Mouse (Mus musculus) kidney, embryonic 15.5 days (tissue): ENCODE data around the gene Olfr875. TPM values are rescaled to one million over a fixed set of nuclear protein-coding genes. Genes with fewer than 3 reads are reported as not detected.
"Not testable (repeated sequence)": the region's sequence is repeated elsewhere in the genome, so short reads cannot be mapped to it uniquely, and the experiment has no call there.

ENCODE experiments used
- ATAC-seq: fragments of 200-750 bp; cut with Nextera tagmentation; replicated peaks from 2 replicates; pipeline ENCODE4 v1.8.0; 2017; ENCODE audit warnings: moderate TSS enrichment; ENCODE audit not compliant: low FRiP score
- H3K27ac ChIP-seq: fragments of 300-500 bp; sonication (generic); 2 replicates; pipeline ENCODE4 v1.5.1; 2015; ENCODE audit warnings: mild to moderate bottlenecking, inconsistent platforms
- H3K27me3 ChIP-seq: fragments of 300-500 bp; sonication (generic); 2 replicates; pipeline ENCODE4 v1.6.1; 2015; ENCODE audit warnings: inconsistent platforms
- H3K36me3 ChIP-seq: fragments of 300-500 bp; sonication (generic); 2 replicates; pipeline ENCODE4 v1.6.1; 2015; ENCODE audit warnings: inconsistent platforms
- H3K4me1 ChIP-seq: fragments of 300-500 bp; sonication (generic); 2 replicates; pipeline ENCODE4 v1.6.1; 2015; ENCODE audit warnings: inconsistent platforms
- H3K4me2 ChIP-seq: fragments of 300-500 bp; sonication (generic); 2 replicates; pipeline ENCODE4 v1.6.1; 2015; ENCODE audit warnings: moderate library complexity, mild to moderate bottlenecking, inconsistent platforms
- H3K4me3 ChIP-seq: fragments of 300-500 bp; sonication (generic); replicated peaks from 2 replicates; pipeline ENCODE4 v1.5.1; 2015; ENCODE audit warnings: mild to moderate bottlenecking, inconsistent platforms
- H3K9ac ChIP-seq: fragments of 300-500 bp; sonication (generic); 2 replicates; pipeline ENCODE4 v1.6.1; 2015; ENCODE audit warnings: mild to moderate bottlenecking, inconsistent platforms
- H3K9me3 ChIP-seq: fragments of 300-500 bp; sonication (generic); replicated peaks from 2 replicates; pipeline ENCODE4 v1.6.1; 2016; ENCODE audit warnings: inconsistent platforms
- WGBS: fragments of 180-500 bp; shearing (Covaris S2); methylation state at CpG from one replicate; pipeline ENCODE4 v1.1.7; 2015; ENCODE audit warnings: mixed read lengths; 5-methylcytosine and 5-hydroxymethylcytosine counted together
- polyA plus RNA-seq: library from polyadenylated mRNA; unstranded; fragments of >200 nt; fragmentation: Nextera tagmentation; extraction: Ambion mirVana; gene quantifications from 2 replicates; pipeline ENCODE4 v1.2.1, GENCODE M21; 2015

The Olfr875 gene
- not detected in 2 replicates for polyA plus RNA-seq

DNA sequence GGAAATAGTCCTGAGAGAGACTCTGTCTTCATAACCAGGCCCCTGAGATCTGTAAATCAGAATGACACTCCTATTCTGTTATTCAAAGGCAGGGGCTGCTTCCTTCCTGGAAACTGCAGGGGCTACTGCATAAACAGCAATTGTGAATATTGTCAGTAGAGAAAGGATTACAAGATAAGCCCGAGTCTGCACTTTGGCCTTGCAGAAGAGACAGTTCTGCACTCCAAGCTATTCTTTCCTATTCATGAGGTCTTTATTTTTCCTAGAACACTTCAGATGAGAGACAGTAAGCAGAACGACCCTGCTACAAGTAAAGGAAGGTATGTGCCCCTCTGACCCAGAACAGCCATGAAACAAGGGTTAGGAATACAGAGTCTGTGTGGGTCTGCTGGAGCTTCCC is at the start of gene Olfr875:
Gene Olfr875, plus strand, starts transcription at position 99 of the 400 bp plus-strand sequence.
- Histone ChIP-seq H3K27ac (no peak within 1 kb of the TSS), H3K27me3 (no peaks in the 10 kb centered on the region), H3K4me1 (no peaks in the 10 kb centered on the region), H3K9me3 (no peaks in the 10 kb centered on the region), H3K36me3 (no peaks in the 10 kb centered on the region), H3K4me2 (no peak within 1 kb of the TSS), H3K4me3 (no peak within 1 kb of the TSS), H3K9ac (no peak within 1 kb of the TSS)
- 28% methylated on average over 2 of the region's 2 CpGs for WGBS
- no peak for ATAC-seq

DNA sequence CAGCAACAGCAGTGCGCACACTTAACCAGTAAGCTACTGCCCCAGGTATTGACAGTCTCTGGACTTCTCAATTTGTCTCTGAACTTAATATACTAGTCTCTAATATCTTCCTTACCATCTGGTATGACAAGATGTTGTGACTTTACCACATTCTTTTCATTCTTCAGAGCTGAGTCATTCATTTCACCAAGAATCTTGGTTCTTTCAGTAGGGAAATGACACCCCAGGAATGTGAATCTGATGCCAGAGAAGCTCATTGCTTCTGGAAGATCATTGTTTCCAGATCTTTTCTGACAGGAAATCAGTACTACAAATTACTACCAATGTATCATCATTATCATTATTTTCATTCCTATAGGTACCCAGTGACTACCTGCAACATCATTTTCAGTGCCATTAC is 37.3 kb upstream of the Olfr875 start:
- Histone ChIP-seq H3K4me3 (no peak overlapping the region), H3K27me3 (no peaks in the 10 kb centered on the region), H3K4me1 (no peaks in the 10 kb centered on the region), H3K27ac (no peak overlapping the region), H3K36me3 (no peaks in the 10 kb centered on the region), H3K9ac (no peak overlapping the region), H3K4me2 (no peak overlapping the region), H3K9me3 (no peaks in the 10 kb centered on the region)
- ATAC-seq, result no peak
- WGBS, result 95% methylated on average over 1 of the region's 1 CpGs

- no peaks in the 10 kb centered on the region for H3K36me3 ChIP-seq
- no peak for ATAC-seq
- no peak within 1 kb of the TSS for H3K9ac ChIP-seq
- no peak within 1 kb of the TSS for H3K27ac ChIP-seq
- H3K4me2 ChIP-seq, result no peak within 1 kb of the TSS
- no peak within 1 kb of the TSS for H3K4me3 ChIP-seq
- no peaks in the 10 kb centered on the region for H3K4me1 ChIP-seq
- no peaks in the 10 kb centered on the region for H3K9me3 ChIP-seq
- H3K27me3 ChIP-seq, result no peaks in the 10 kb centered on the region
Observed at GRCm38 (mm10) chr9:37744806-37745205, 26.9 kb upstream of the Olfr875 start, which contains the start of gene Olfr874. Gene Olfr874 (plus strand): TSS chr9:37745106.

DNA sequence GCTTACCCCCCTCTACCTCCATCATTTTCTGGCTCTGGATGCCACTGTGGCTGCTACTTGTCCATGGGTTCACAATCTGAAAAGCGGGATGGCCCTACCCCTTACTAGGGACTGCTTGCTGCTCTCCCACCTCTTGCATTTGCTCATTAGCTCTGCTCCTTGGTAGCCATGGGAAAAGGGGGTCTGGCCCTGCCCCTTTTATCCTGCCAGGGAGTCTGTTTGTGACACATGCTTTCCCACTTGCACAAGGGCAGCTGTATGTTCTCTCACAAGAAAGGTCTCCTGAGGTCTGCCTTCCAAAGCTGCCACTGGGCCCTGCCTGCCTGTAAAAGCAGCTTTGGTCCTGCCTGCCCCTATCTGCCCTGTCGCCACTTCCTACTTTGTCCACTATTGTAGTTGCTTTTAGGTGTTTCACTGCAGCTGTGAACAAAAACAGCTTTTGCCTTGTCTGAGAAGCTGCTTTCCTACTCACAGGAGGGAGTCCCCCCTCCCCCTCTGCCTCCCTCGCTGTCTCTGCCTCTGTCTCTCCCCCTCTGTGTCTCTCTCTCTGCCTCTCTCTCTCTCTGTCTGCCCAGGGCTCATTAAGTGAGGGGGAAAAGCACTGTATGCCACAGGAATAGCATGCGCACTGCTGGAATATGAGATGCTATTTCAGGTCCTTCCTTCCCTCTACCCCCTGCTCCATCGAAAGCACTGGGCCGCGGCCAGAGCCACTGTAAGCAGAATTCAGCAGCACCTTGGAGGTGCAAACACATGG is 21.2 kb upstream of the Olfr875 start:
- 41% methylated on average over 7 of the region's 7 CpGs for WGBS
- H3K27ac ChIP-seq, result no peak overlapping the region
- no peaks in the 10 kb centered on the region for H3K27me3 ChIP-seq
- H3K9ac ChIP-seq, result no peak overlapping the region
- ATAC-seq, result 0 out of 2 replicates have a peak, but pooled peaks have one; percentile 22
- H3K9me3 ChIP-seq, result no peaks in the 10 kb centered on the region
- H3K4me1 ChIP-seq, result no peaks in the 10 kb centered on the region
- no peak overlapping the region for H3K4me3 ChIP-seq
- H3K36me3 ChIP-seq, result no peaks in the 10 kb centered on the region
- H3K4me2 ChIP-seq, result no peak overlapping the region

GRCm38 (mm10) chr9:37751467-37751866 is 20.2 kb upstream of the Olfr875 start:
- H3K27ac ChIP-seq, result no peak overlapping the region
- no peak overlapping the region for H3K4me2 ChIP-seq
- 62% methylated on average over 2 of the region's 2 CpGs for WGBS
- no peak for ATAC-seq
- no peak overlapping the region for H3K4me3 ChIP-seq
- H3K27me3 ChIP-seq, result no peaks in the 10 kb centered on the region
- no peak overlapping the region for H3K9ac ChIP-seq
- no peaks in the 10 kb centered on the region for H3K36me3 ChIP-seq
- no peaks in the 10 kb centered on the region for H3K4me1 ChIP-seq
- no peaks in the 10 kb centered on the region for H3K9me3 ChIP-seq

DNA sequence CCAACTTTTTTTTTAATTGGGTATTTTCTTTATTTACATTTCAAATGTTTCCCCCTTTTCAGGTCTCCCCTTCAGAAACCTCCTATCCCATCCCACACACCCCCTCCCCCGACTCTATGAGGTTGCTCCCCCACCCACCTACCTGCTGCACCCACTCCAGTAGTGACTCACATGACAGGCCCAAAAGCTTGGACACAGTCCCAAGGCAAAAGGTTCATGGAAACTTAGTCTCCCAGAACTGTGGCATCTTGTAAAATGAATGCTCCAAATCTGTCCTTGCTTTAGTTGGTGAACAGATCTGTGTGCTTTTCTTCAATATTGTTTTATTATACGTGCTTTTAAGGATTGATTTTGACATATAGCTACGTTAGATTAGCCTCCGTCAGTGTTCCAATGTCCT is 19.7 kb upstream of the Olfr875 start:
- H3K4me1 ChIP-seq, result no peaks in the 10 kb centered on the region
- H3K4me3 ChIP-seq, result no peak overlapping the region
- H3K36me3 ChIP-seq, result no peaks in the 10 kb centered on the region
- no peak overlapping the region for H3K4me2 ChIP-seq
- H3K9ac ChIP-seq, result no peak overlapping the region
- H3K27ac ChIP-seq, result no peak overlapping the region
- no peaks in the 10 kb centered on the region for H3K9me3 ChIP-seq
- WGBS, result 75% methylated on average over 4 of the region's 4 CpGs
- no peaks in the 10 kb centered on the region for H3K27me3 ChIP-seq
- ATAC-seq, result no peak

DNA sequence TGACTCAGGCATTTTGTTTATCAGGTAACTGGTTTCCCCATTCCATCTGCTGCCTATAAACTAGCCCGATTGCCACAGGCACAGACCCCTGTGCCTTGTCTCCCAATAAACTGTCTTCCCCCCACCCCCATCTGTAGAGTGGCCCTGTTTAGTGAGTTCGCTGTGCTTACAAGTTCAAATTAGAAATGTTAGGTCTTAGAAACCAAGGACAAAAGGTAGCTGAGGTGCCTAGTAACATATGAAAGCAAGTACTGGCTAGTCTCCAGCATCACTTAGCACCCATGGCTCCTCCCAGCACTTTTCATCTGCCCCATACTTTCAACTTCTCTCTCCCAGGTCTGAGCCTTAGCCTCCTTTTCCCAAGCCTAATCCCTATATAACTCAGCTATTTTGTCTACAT is 9.9 kb upstream of the Olfr875 start:
- Histone ChIP-seq H3K4me3 (no peak overlapping the region), H3K4me2 (no peak overlapping the region), H3K9ac (no peak overlapping the region), H3K9me3 (no peaks in the 10 kb centered on the region), H3K27ac (no peak overlapping the region), H3K27me3 (no peaks in the 10 kb centered on the region), H3K36me3 (no peaks in the 10 kb centered on the region), H3K4me1 (no peaks in the 10 kb centered on the region)
- ATAC-seq, result no peak
- 87% methylated on average over 2 of the region's 2 CpGs for WGBS

- WGBS, result 62% methylated on average over 2 of the region's 2 CpGs
- H3K4me3 ChIP-seq, result no peak overlapping the region
- no peak overlapping the region for H3K4me2 ChIP-seq
- no peak for ATAC-seq
- no peaks in the 10 kb centered on the region for H3K9me3 ChIP-seq
- H3K36me3 ChIP-seq, result no peaks in the 10 kb centered on the region
- no peaks in the 10 kb centered on the region for H3K27me3 ChIP-seq
- no peak overlapping the region for H3K9ac ChIP-seq
- no peaks in the 10 kb centered on the region for H3K4me1 ChIP-seq
- no peak overlapping the region for H3K27ac ChIP-seq
Observed at GRCm38 (mm10) chr9:37762541-37762940, 9.1 kb upstream of the Olfr875 start.

- Histone ChIP-seq H3K4me2 (no peak overlapping the region), H3K4me1 (no peaks in the 10 kb centered on the region), H3K4me3 (no peak overlapping the region), H3K9ac (no peak overlapping the region), H3K27ac (no peak overlapping the region), H3K9me3 (no peaks in the 10 kb centered on the region), H3K27me3 (no peaks in the 10 kb centered on the region), H3K36me3 (no peaks in the 10 kb centered on the region)
- 72% methylated on average over 2 of the region's 2 CpGs for WGBS
- no peak for ATAC-seq
Observed at GRCm38 (mm10) chr9:37770661-37771060, 996 bp upstream of the Olfr875 start.

DNA sequence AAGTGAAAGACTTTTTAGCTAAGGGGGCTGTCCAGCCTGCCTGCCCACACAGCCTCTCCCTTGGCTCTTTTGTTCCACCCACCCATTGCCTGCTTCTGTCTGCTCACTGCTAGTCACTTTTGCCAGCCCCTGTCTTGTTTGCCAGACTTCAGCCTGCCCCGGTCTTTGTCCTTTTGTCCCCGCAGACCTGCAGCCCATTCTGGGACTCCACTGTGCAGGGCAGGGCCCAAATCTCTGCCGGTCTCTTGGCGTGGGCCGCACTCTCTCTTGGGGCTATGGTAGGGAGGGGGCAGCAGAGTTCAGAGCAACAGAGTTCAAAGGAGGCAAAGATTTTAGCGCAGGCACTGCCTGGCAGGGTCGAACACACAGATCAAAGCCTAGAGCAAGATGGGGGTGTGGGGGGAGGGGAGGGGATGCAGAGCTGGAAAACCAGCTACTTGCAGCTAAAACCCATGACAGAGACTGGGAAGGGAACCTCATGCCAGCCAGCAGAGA is 11.2 kb downstream of the Olfr875 start:
- Histone ChIP-seq H3K4me2 (peak overlapping the region; percentile 54), H3K27ac (no peak overlapping the region)

GRCm38 (mm10) chr9:37783394-37784387 is 12.0 kb downstream of the Olfr875 start:
- not testable (repeated sequence) for H3K36me3 ChIP-seq, H3K27ac ChIP-seq, H3K4me1 ChIP-seq, H3K9me3 ChIP-seq, H3K27me3 ChIP-seq, H3K4me3 ChIP-seq, H3K9ac ChIP-seq
- peak; percentile 85 for ATAC-seq
- 52% methylated on average over 11 of the region's 15 CpGs for WGBS
- peak overlapping the region; percentile 54 for H3K4me2 ChIP-seq

More for the DNA sequence above, 11.2 kb downstream of the Olfr875 start:
- no peaks in the 10 kb centered on the region for H3K36me3 ChIP-seq
- peaks cover 10% of the 10 kb centered on the region for H3K4me1 ChIP-seq
- no peaks in the 10 kb centered on the region for H3K9me3 ChIP-seq
- 4% methylated on average over 7 of the region's 7 CpGs for WGBS
- H3K9ac ChIP-seq, result 0 out of 2 replicates have a peak overlapping the region, but pooled peaks have one; percentile 7
- peak overlapping the region; percentile 23 for H3K4me3 ChIP-seq
- no peaks in the 10 kb centered on the region for H3K27me3 ChIP-seq
- peak; percentile 87 for ATAC-seq

GRCm38 (mm10) chr9:37786411-37786810 is 14.8 kb downstream of the Olfr875 start:
- Histone ChIP-seq H3K4me2 (no peak overlapping the region), H3K9ac (no peak overlapping the region), H3K36me3 (no peaks in the 10 kb centered on the region), H3K4me3 (no peak overlapping the region), H3K27me3 (no peaks in the 10 kb centered on the region), H3K9me3 (no peaks in the 10 kb centered on the region), H3K4me1 (peaks cover 10% of the 10 kb centered on the region), H3K27ac (no peak overlapping the region)
- no peak for ATAC-seq
- 79% methylated on average over 2 of the region's 2 CpGs for WGBS
